Mouse (Mus musculus): Measurements from ENCODE around the gene Pradc1. TPM values are rescaled to one million over a fixed set of nuclear protein-coding genes. Genes with fewer than 3 reads are reported as not detected.
A peak's percentile ranks its signal among the peaks of the same experiment; 100 is the strongest.

Gene Pradc1
- 26.7 and 27.7 TPM in 2 replicates for polyA plus RNA-seq (2014; fragmentation: Nextera tagmentation; extraction: Ambion mirVana)

- peak; percentile 93 for ATAC-seq (replicated peaks; ENCODE audit: low FRiP score, low TSS enrichment, low read depth)
These were observed at the start of gene Pradc1 for GRCm38 (mm10) chr6:85451664-85452410. Gene Pradc1 (minus strand): TSS chr6:85451970.

DNA sequence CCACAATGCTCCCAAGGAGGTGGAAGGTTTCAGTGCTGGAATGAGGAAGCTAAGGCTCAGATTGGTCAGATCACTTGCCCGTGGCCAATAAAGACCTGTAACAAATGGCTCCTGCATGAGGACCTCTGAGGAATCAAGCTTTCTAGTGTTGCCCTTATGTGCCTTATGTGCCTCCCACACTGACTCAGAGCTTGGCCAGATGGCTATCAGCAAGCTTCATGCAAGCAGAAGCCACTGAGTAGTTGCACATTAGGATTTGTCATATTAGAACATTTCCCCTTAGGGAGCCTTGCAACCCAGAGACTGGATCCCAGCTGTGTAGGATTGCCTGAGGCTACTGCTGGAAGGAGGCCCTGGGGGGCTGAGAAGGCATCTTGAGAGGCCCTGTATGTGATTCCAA is 48.6 kb upstream of the Pradc1 start:
- 72% methylated on average over 1 of the region's 1 CpGs for whole genome bisulfite sequencing
- ATAC-seq (replicated peaks; ENCODE audit: low FRiP score, low TSS enrichment, low read depth) (no peak), DNase-seq (ENCODE audit: low spot score) (no peak)
- Histone ChIP-seq H3K27ac (ENCODE audit: low read depth) (no peak overlapping the region), H3K36me3 (ENCODE audit: control insufficient read depth, insufficient read depth, low read length) (no peaks in the 10 kb centered on the region), H3K4me1 (replicated peaks; ENCODE audit: control insufficient read depth, insufficient read depth, low read length) (0 out of 2 replicates have a peak, but pooled peaks cover 5% of the 10 kb centered on the region), H3K4me3 (ENCODE audit: low read depth, low read length) (no peak overlapping the region), H3K4me2 (ENCODE audit: low read length) (no peak overlapping the region), H3K9ac (ENCODE audit: low read length) (no peak overlapping the region), H3K9me3 (ENCODE audit: control insufficient read depth, low read length) (no peaks in the 10 kb centered on the region), H3K27me3 (replicated peaks; ENCODE audit: control insufficient read depth, insufficient read depth, low read length) (peaks cover 14% of the 10 kb centered on the region)

More at GRCm38 (mm10) chr6:85451664-85452410, at the start of gene Pradc1:
- no peaks in the 10 kb centered on the region for H3K9me3 ChIP-seq (ENCODE audit: control insufficient read depth, low read length)
- peak within 1 kb of the TSS; percentile 93 for H3K27ac ChIP-seq (ENCODE audit: low read depth)
- no peaks in the 10 kb centered on the region; the same call in 1 of the 2 replicates for H3K36me3 ChIP-seq (ENCODE audit: control insufficient read depth, insufficient read depth, low read length)
- no peaks in the 10 kb centered on the region for H3K27me3 ChIP-seq (replicated peaks; ENCODE audit: control insufficient read depth, insufficient read depth, low read length)
- H3K4me2 ChIP-seq (ENCODE audit: low read length): peak within 1 kb of the TSS; percentile 96
- H3K4me1 ChIP-seq (replicated peaks; ENCODE audit: control insufficient read depth, insufficient read depth, low read length): peaks cover 22% of the 10 kb centered on the region
- DNase-seq (ENCODE audit: low spot score): peak; percentile 98
- peak within 1 kb of the TSS; percentile 74 for H3K4me3 ChIP-seq (ENCODE audit: low read depth, low read length)
- peak within 1 kb of the TSS; percentile 89 for H3K9ac ChIP-seq (ENCODE audit: low read length)
- WGBS: under 1% methylated on average over 54 of the region's 54 CpGs

GRCm38 (mm10) chr6:85498147-85498546 is 46.4 kb upstream of the Pradc1 start:
- ATAC-seq (replicated peaks; ENCODE audit: low FRiP score, low TSS enrichment, low read depth): no peak
- Histone ChIP-seq H3K27me3 (replicated peaks; ENCODE audit: control insufficient read depth, insufficient read depth, low read length) (0 out of 2 replicates have a peak, but pooled peaks cover 5% of the 10 kb centered on the region), H3K27ac (ENCODE audit: low read depth) (no peak overlapping the region), H3K9me3 (ENCODE audit: control insufficient read depth, low read length) (no peaks in the 10 kb centered on the region), H3K36me3 (ENCODE audit: control insufficient read depth, insufficient read depth, low read length) (no peaks in the 10 kb centered on the region), H3K4me3 (ENCODE audit: low read depth, low read length) (no peak overlapping the region), H3K4me2 (ENCODE audit: low read length) (no peak overlapping the region), H3K9ac (ENCODE audit: low read length) (no peak overlapping the region), H3K4me1 (replicated peaks; ENCODE audit: control insufficient read depth, insufficient read depth, low read length) (0 out of 2 replicates have a peak, but pooled peaks cover 5% of the 10 kb centered on the region)
- WGBS: 62% methylated on average over 9 of the region's 9 CpGs
- peak; percentile 71 for DNase-seq (ENCODE audit: low spot score)

- DNase-seq (ENCODE audit: low spot score): no peak
- Histone ChIP-seq H3K4me1 (replicated peaks; ENCODE audit: control insufficient read depth, insufficient read depth, low read length) (0 out of 2 replicates have a peak, but pooled peaks cover 1% of the 10 kb centered on the region), H3K9ac (ENCODE audit: low read length) (no peak overlapping the region), H3K4me2 (ENCODE audit: low read length) (no peak overlapping the region), H3K27me3 (replicated peaks; ENCODE audit: control insufficient read depth, insufficient read depth, low read length) (0 out of 2 replicates have a peak, but pooled peaks cover 5% of the 10 kb centered on the region), H3K9me3 (ENCODE audit: control insufficient read depth, low read length) (no peaks in the 10 kb centered on the region), H3K27ac (ENCODE audit: low read depth) (no peak overlapping the region), H3K4me3 (ENCODE audit: low read depth, low read length) (no peak overlapping the region), H3K36me3 (ENCODE audit: control insufficient read depth, insufficient read depth, low read length) (no peaks in the 10 kb centered on the region)
- ATAC-seq (replicated peaks; ENCODE audit: low FRiP score, low TSS enrichment, low read depth): no peak
These were observed 45.2 kb upstream of the Pradc1 start for GRCm38 (mm10) chr6:85496976-85497375.

GRCm38 (mm10) chr6:85491606-85492005 is 39.8 kb upstream of the Pradc1 start:
- ATAC-seq (replicated peaks; ENCODE audit: low FRiP score, low TSS enrichment, low read depth): no peak
- WGBS: 91% methylated on average over 3 of the region's 3 CpGs
- H3K9me3 ChIP-seq (ENCODE audit: control insufficient read depth, low read length): no peaks in the 10 kb centered on the region

GRCm38 (mm10) chr6:85490252-85490651 is 38.5 kb upstream of the Pradc1 start:
- no peaks in the 10 kb centered on the region for H3K4me1 ChIP-seq (replicated peaks; ENCODE audit: control insufficient read depth, insufficient read depth, low read length)
- WGBS: 85% methylated on average over 4 of the region's 4 CpGs
- H3K4me2 ChIP-seq (ENCODE audit: low read length): no peak overlapping the region
- H3K27me3 ChIP-seq (replicated peaks; ENCODE audit: control insufficient read depth, insufficient read depth, low read length): peaks cover 16% of the 10 kb centered on the region
- H3K36me3 ChIP-seq (ENCODE audit: control insufficient read depth, insufficient read depth, low read length): no peaks in the 10 kb centered on the region
- DNase-seq (ENCODE audit: low spot score) (no peak), ATAC-seq (replicated peaks; ENCODE audit: low FRiP score, low TSS enrichment, low read depth) (no peak)
- no peak overlapping the region for H3K9ac ChIP-seq (ENCODE audit: low read length)
- no peaks in the 10 kb centered on the region for H3K9me3 ChIP-seq (ENCODE audit: control insufficient read depth, low read length)
- H3K4me3 ChIP-seq (ENCODE audit: low read depth, low read length): no peak overlapping the region
- no peak overlapping the region for H3K27ac ChIP-seq (ENCODE audit: low read depth)

More at GRCm38 (mm10) chr6:85491606-85492005, 39.8 kb upstream of the Pradc1 start:
- H3K4me2 ChIP-seq (ENCODE audit: low read length): no peak overlapping the region
- peaks cover 2% of the 10 kb centered on the region; the same call in 1 of the 2 replicates for H3K27me3 ChIP-seq (replicated peaks; ENCODE audit: control insufficient read depth, insufficient read depth, low read length)
- H3K4me3 ChIP-seq (ENCODE audit: low read depth, low read length): no peak overlapping the region
- H3K4me1 ChIP-seq (replicated peaks; ENCODE audit: control insufficient read depth, insufficient read depth, low read length): no peaks in the 10 kb centered on the region
- DNase-seq (ENCODE audit: low spot score): no peak
- no peak overlapping the region for H3K9ac ChIP-seq (ENCODE audit: low read length)
- H3K36me3 ChIP-seq (ENCODE audit: control insufficient read depth, insufficient read depth, low read length): no peaks in the 10 kb centered on the region
- H3K27ac ChIP-seq (ENCODE audit: low read depth): no peak overlapping the region

DNA sequence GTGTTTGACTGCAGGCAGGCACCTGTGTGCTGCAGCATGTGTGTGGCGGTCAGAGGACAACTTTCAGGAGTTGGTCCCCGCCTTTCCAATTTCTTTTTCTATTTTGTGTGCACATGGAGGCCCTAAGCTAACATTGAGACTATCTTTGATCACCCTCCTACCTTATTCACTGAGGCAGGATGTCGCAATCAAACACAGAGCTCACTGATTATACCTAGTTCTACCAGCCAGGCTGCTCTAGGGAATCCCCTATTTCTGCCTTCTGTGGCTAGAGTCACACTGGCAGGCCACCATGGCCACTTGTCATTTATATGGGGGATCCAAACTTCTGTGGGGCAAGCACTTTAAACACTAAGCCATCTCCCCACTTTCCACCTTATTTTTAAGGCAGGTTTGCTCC is 37.9 kb upstream of the Pradc1 start:
- DNase-seq (ENCODE audit: low spot score) (no peak), ATAC-seq (replicated peaks; ENCODE audit: low FRiP score, low TSS enrichment, low read depth) (no peak)
- Histone ChIP-seq H3K4me1 (replicated peaks; ENCODE audit: control insufficient read depth, insufficient read depth, low read length) (no peaks in the 10 kb centered on the region), H3K27me3 (replicated peaks; ENCODE audit: control insufficient read depth, insufficient read depth, low read length) (peaks cover 21% of the 10 kb centered on the region), H3K9ac (ENCODE audit: low read length) (no peak overlapping the region), H3K27ac (ENCODE audit: low read depth) (no peak overlapping the region), H3K9me3 (ENCODE audit: control insufficient read depth, low read length) (no peaks in the 10 kb centered on the region), H3K4me2 (ENCODE audit: low read length) (no peak overlapping the region), H3K36me3 (ENCODE audit: control insufficient read depth, insufficient read depth, low read length) (no peaks in the 10 kb centered on the region), H3K4me3 (ENCODE audit: low read depth, low read length) (no peak overlapping the region)
- 71% methylated on average over 3 of the region's 3 CpGs for WGBS

DNA sequence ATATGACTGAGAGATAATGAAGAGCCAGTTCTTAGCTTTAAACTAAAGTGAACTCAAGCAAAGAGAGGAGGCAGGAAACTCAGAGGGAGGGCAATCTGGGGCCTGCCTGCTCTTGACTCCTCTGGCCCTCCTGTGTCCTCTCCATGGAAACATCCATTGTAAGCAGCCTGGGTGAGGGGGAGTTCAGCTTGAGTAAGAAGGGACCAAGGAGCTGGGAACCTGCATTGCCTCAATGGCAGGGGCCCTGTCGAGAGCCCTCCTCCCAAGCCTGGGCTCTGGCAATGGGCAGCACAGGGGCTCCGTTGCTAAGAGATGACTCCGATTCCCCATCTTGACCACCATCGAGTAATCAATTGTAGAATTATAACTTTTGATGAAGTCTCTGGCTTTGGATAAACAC is 36.7 kb upstream of the Pradc1 start:
- Histone ChIP-seq H3K4me1 (replicated peaks; ENCODE audit: control insufficient read depth, insufficient read depth, low read length) (no peaks in the 10 kb centered on the region), H3K27me3 (replicated peaks; ENCODE audit: control insufficient read depth, insufficient read depth, low read length) (peaks cover 33% of the 10 kb centered on the region), H3K36me3 (ENCODE audit: control insufficient read depth, insufficient read depth, low read length) (no peaks in the 10 kb centered on the region), H3K4me3 (ENCODE audit: low read depth, low read length) (no peak overlapping the region), H3K9me3 (ENCODE audit: control insufficient read depth, low read length) (no peaks in the 10 kb centered on the region), H3K27ac (ENCODE audit: low read depth) (no peak overlapping the region), H3K4me2 (ENCODE audit: low read length) (no peak overlapping the region), H3K9ac (ENCODE audit: low read length) (no peak overlapping the region)
- WGBS: 83% methylated on average over 4 of the region's 4 CpGs
- ATAC-seq (replicated peaks; ENCODE audit: low FRiP score, low TSS enrichment, low read depth): no peak
- no peak for DNase-seq (ENCODE audit: low spot score)

DNA sequence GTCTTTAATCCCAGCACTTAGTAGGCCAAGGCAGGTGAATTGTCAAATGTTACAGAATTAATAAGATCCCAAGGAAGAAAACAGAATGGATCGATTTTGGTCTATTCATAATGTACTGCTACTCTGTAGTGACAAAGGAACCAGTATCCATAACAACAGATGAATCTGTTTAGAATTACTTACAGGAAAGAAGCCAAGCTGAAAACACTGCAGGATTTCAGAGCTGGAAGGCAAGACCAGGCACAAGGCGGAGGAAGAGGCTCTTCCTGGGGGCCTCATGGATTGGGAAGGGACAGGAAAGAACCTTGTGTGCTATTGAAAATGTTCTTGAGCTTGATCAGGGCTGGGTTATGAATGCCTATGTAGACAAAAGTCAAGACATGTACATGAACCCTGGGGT is 34.0 kb upstream of the Pradc1 start:
- H3K36me3 ChIP-seq (ENCODE audit: control insufficient read depth, insufficient read depth, low read length): no peaks in the 10 kb centered on the region
- no peak overlapping the region for H3K4me2 ChIP-seq (ENCODE audit: low read length)
- H3K27ac ChIP-seq (ENCODE audit: low read depth): no peak overlapping the region
- ATAC-seq (replicated peaks; ENCODE audit: low FRiP score, low TSS enrichment, low read depth) (no peak), DNase-seq (ENCODE audit: low spot score) (no peak)
- no peaks in the 10 kb centered on the region for H3K4me1 ChIP-seq (replicated peaks; ENCODE audit: control insufficient read depth, insufficient read depth, low read length)
- peaks cover 53% of the 10 kb centered on the region for H3K27me3 ChIP-seq (replicated peaks; ENCODE audit: control insufficient read depth, insufficient read depth, low read length)
- H3K4me3 ChIP-seq (ENCODE audit: low read depth, low read length): no peak overlapping the region
- H3K9me3 ChIP-seq (ENCODE audit: control insufficient read depth, low read length): no peaks in the 10 kb centered on the region
- 76% methylated on average over 2 of the region's 2 CpGs for WGBS
- no peak overlapping the region for H3K9ac ChIP-seq (ENCODE audit: low read length)

Measured in intestine, embryonic 14.5 days (tissue).